ENCODE assay signal across 7 mouse cellular contexts in the genomic region with DNA sequence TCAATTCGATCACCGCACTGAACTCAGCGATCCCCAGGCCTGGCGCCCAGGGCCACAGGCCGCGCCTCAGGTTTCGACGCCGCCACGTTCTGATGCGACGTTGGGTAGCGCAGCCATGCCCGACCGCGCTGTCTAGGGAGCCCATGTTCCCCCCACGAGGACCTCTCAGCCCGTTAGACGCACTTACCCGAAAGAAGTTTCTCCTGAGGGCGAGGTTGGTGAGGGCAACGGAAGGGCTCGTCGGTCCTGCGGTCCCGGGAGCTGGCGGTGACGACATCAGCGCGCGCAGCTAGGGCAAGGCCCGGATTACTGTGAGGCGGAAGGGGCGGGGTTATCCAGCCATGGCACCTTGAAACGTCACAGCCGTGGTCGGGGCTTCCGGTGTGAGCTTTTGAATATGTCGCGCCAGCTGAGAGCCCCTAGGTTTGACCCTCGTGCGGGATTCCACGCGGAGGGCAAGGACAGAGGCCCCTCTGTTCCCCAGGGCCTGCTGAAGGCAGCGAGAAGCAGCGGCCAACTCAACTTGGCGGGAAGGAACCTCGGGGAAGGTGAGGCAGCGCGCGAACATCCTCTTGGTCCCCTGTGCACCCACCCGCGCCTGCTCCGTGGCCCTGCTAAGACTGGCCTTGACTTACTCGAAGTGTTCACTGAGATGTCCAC. TPM values are rescaled to one million over a fixed set of nuclear protein-coding genes. Genes with fewer than 3 reads are reported as not detected.
A peak's percentile ranks its signal among the peaks of the same experiment; 100 is the strongest.
DNase-seq lines count a peak whose midpoint lies in the region; ATAC-seq and TF ChIP-seq lines count a peak whose summit lies in the region.

A gene (minus strand): TSS at position 311 of the 660 bp plus-strand sequence.
A gene (plus strand): TSS at position 334 of the 660 bp plus-strand sequence.

- no peaks in the 10 kb centered on the region for H3K36me3 ChIP-seq in embryonic facial prominence, embryonic 12.5 days
- no peaks in the 10 kb centered on the region for H3K36me3 ChIP-seq in kidney, adult 2 months (ENCODE audit: control insufficient read depth, insufficient read depth, low read length)
- H3K36me3 ChIP-seq in limb, embryonic 12.5 days = no peaks in the 10 kb centered on the region
- H3K36me3 ChIP-seq in midbrain, embryonic 15.5 days (replicated peaks) = no peaks in the 10 kb centered on the region
- no peaks in the 10 kb centered on the region for H3K36me3 ChIP-seq in spleen, adult 2 months (ENCODE audit: control insufficient read depth, insufficient read depth, low read length)

- H3K4me2 ChIP-seq in embryonic facial prominence, embryonic 12.5 days (replicated peaks) = peak within 1 kb of the TSS; percentile 66
- H3K4me2 ChIP-seq in limb, embryonic 12.5 days = peak within 1 kb of the TSS; percentile 71
- peak within 1 kb of the TSS; percentile 78 for H3K4me2 ChIP-seq in midbrain, embryonic 15.5 days

- peak; percentile 94 for ATAC-seq in embryonic facial prominence, embryonic 12.5 days (ENCODE audit: insufficient number of reproducible peaks, insufficient read depth, low FRiP score, low TSS enrichment)
- ATAC-seq in limb, embryonic 12.5 days (ENCODE audit: insufficient number of reproducible peaks, insufficient read depth, low FRiP score, low TSS enrichment, low read depth) = peak; percentile 94
- ATAC-seq in midbrain, embryonic 15.5 days (replicated peaks) = peak; percentile 98

- TF ChIP-seq POLR2A in kidney, adult 2 months (IDR thresholded peaks at IDR 0.05; ENCODE audit: low read depth, low read length) = peak; percentile 78
- peak; percentile 59 for TF ChIP-seq POLR2A in spleen, adult 2 months (IDR thresholded peaks at IDR 0.05; ENCODE audit: low read depth, low read length)

- no peak for TF ChIP-seq CTCF in kidney, adult 2 months (conservative IDR thresholded peaks at IDR 0.05; ENCODE audit: insufficient read depth, insufficient read length, low read depth, low read length)
- TF ChIP-seq CTCF in spleen, adult 2 months (IDR thresholded peaks at IDR 0.05; ENCODE audit: extremely low read depth, insufficient read depth, insufficient read length, insufficient replicate concordance) = no peak

- H3K27ac ChIP-seq in embryonic facial prominence, embryonic 12.5 days = peak within 1 kb of the TSS; percentile 86
- peak within 1 kb of the TSS; percentile 87 for H3K27ac ChIP-seq in kidney, adult 2 months (ENCODE audit: insufficient read depth, low read depth, low read length)
- peak within 1 kb of the TSS; percentile 89 for H3K27ac ChIP-seq in limb, embryonic 12.5 days
- peak within 1 kb of the TSS; percentile 85 for H3K27ac ChIP-seq in midbrain, embryonic 15.5 days
- peak within 1 kb of the TSS; percentile 96 for H3K27ac ChIP-seq in spleen, adult 2 months (ENCODE audit: insufficient read depth, low read length)

- peaks cover 24% of the 10 kb centered on the region for H3K4me1 ChIP-seq in embryonic facial prominence, embryonic 12.5 days
- H3K4me1 ChIP-seq in kidney, adult 2 months (ENCODE audit: control insufficient read depth, insufficient read depth, low read length) = peaks cover 6% of the 10 kb centered on the region
- peaks cover 22% of the 10 kb centered on the region for H3K4me1 ChIP-seq in limb, embryonic 12.5 days (replicated peaks)
- peaks cover 38% of the 10 kb centered on the region for H3K4me1 ChIP-seq in midbrain, embryonic 15.5 days
- peaks cover 2% of the 10 kb centered on the region for H3K4me1 ChIP-seq in spleen, adult 2 months (ENCODE audit: control insufficient read depth, insufficient read depth, insufficient read length)

- no peaks in the 10 kb centered on the region for H3K9me3 ChIP-seq in embryonic facial prominence, embryonic 12.5 days
- no peaks in the 10 kb centered on the region for H3K9me3 ChIP-seq in limb, embryonic 12.5 days
- H3K9me3 ChIP-seq in midbrain, embryonic 15.5 days = no peaks in the 10 kb centered on the region

- DNase-seq in adrenal gland, postnatal 25 days = peak; percentile 95
- DNase-seq in heart, adult 18-20 months = peak; percentile 95 to 96
- DNase-seq in kidney, adult 2 months = peak; percentile 97
- DNase-seq in spleen, adult 2 months (ENCODE audit: low read depth in 1 of 2, low spot score in 2 of 2) = peak; percentile 88 to 94

- no peaks in the 10 kb centered on the region for H3K27me3 ChIP-seq in embryonic facial prominence, embryonic 12.5 days
- H3K27me3 ChIP-seq in kidney, adult 2 months (replicated peaks; ENCODE audit: control insufficient read depth, insufficient read depth, low read length) = no peaks in the 10 kb centered on the region
- H3K27me3 ChIP-seq in limb, embryonic 12.5 days = no peaks in the 10 kb centered on the region
- H3K27me3 ChIP-seq in midbrain, embryonic 15.5 days (replicated peaks) = no peaks in the 10 kb centered on the region
- H3K27me3 ChIP-seq in spleen, adult 2 months (ENCODE audit: control insufficient read depth, insufficient read depth, low read length) = no peaks in the 10 kb centered on the region

- peak within 1 kb of the TSS; percentile 85 for H3K4me3 ChIP-seq in embryonic facial prominence, embryonic 12.5 days
- H3K4me3 ChIP-seq in kidney, adult 2 months (ENCODE audit: insufficient read depth, low read depth, low read length) = peak within 1 kb of the TSS; percentile 74
- H3K4me3 ChIP-seq in limb, embryonic 12.5 days (replicated peaks) = peak within 1 kb of the TSS; percentile 61
- H3K4me3 ChIP-seq in midbrain, embryonic 15.5 days = peak within 1 kb of the TSS; percentile 98
- H3K4me3 ChIP-seq in spleen, adult 2 months (ENCODE audit: extremely low read depth, insufficient read depth, insufficient read length) = peak within 1 kb of the TSS; percentile 95

- peak within 1 kb of the TSS; percentile 88 for H3K9ac ChIP-seq in embryonic facial prominence, embryonic 12.5 days
- H3K9ac ChIP-seq in limb, embryonic 12.5 days (replicated peaks) = peak within 1 kb of the TSS; percentile 75
- peak within 1 kb of the TSS; percentile 94 for H3K9ac ChIP-seq in midbrain, embryonic 15.5 days

- under 1% methylated on average over 55 of the region's 55 CpGs for WGBS in embryonic facial prominence, embryonic 12.5 days
- WGBS in kidney, adult 2 months = under 1% methylated on average over 55 of the region's 55 CpGs
- under 1% methylated on average over 55 of the region's 55 CpGs for WGBS in limb, embryonic 12.5 days
- under 1% methylated on average over 55 of the region's 55 CpGs for WGBS in midbrain, embryonic 15.5 days
- under 1% methylated on average over 55 of the region's 55 CpGs for WGBS in spleen, adult 2 months

RNA-seq across cellular contexts. Expression of the first gene that starts in this region (rescaled TPM):
- total RNA-seq in adrenal gland, postnatal 25 days (2021) = 177 and 184 TPM in 2 replicates
- polyA plus RNA-seq in embryonic facial prominence, embryonic 12.5 days (2016; fragmentation: Nextera tagmentation; extraction: Ambion mirVana) = 356 and 381 TPM in 2 replicates
- total RNA-seq in heart, adult 18-20 months (2021) = 10 to 100 TPM; 36.9 to 40.3 TPM
- 171 and 190 TPM in 2 replicates for polyA plus RNA-seq in kidney, adult 2 months (2012; rRNA removed)
- 347 and 349 TPM in 2 replicates for polyA plus RNA-seq in limb, embryonic 12.5 days (2016; fragmentation: Nextera tagmentation; extraction: Ambion mirVana)
- polyA plus RNA-seq in midbrain, embryonic 15.5 days (2015; fragmentation: Nextera tagmentation; extraction: Ambion mirVana) = 239 and 257 TPM in 2 replicates
- polyA plus RNA-seq in spleen, adult 2 months (2012; rRNA removed) = 207 and 279 TPM in 2 replicates

RNA-seq across cellular contexts. Expression of the second gene that starts in this region (rescaled TPM):
- total RNA-seq in adrenal gland, postnatal 25 days (2021) = 23.0 and 32.3 TPM in 2 replicates
- 67.5 and 70.8 TPM in 2 replicates for polyA plus RNA-seq in embryonic facial prominence, embryonic 12.5 days (2016; fragmentation: Nextera tagmentation; extraction: Ambion mirVana)
- 10 to 100 TPM; 10.6 to 10.8 TPM for total RNA-seq in heart, adult 18-20 months (2021)
- 6.6 and 7.0 TPM in 2 replicates for polyA plus RNA-seq in kidney, adult 2 months (2012; rRNA removed)
- polyA plus RNA-seq in limb, embryonic 12.5 days (2016; fragmentation: Nextera tagmentation; extraction: Ambion mirVana) = 67.7 and 76.1 TPM in 2 replicates
- polyA plus RNA-seq in midbrain, embryonic 15.5 days (2015; fragmentation: Nextera tagmentation; extraction: Ambion mirVana) = 48.3 and 53.2 TPM in 2 replicates
- 2.7 and 3.4 TPM in 2 replicates for polyA plus RNA-seq in spleen, adult 2 months (2012; rRNA removed)

Comparison
In these comparisons a context has a peak if more than half of its experiments do, and no peak if none do; other contexts are left out.
1. Peak in every context shown above with its lines: DNase-seq, ATAC-seq, H3K4me3 ChIP-seq and H3K27ac ChIP-seq.